Mouse (Mus musculus) hematopoietic stem cell, adult 5-6 weeks (primary cell): ENCODE data around the gene Kcnc3. TPM values are rescaled to one million over a fixed set of nuclear protein-coding genes. Genes with fewer than 3 reads are reported as not detected.

Experiments used
- ATAC-seq, 2 experiments: fragments of 125-278 bp in 1 of 2; replicated peaks in 1 of 2; 2 replicates each; pipeline ENCODE4 v1.8.0; 2016 to 2017; ENCODE audit warnings: inconsistent platforms in 2 of 2, mild to moderate bottlenecking in 2 of 2, moderate number of reproducible peaks in 2 of 2, low read depth in 1 of 2, moderate TSS enrichment in 1 of 2; ENCODE audit not compliant: low FRiP score in 2 of 2, poor library complexity in 2 of 2, severe bottlenecking in 2 of 2, insufficient read depth in 1 of 2, low TSS enrichment in 1 of 2
- total RNA-seq: library from RNA; stranded (forward); fragments of 172-1452, 232-1000 nt; gene quantifications from 2 replicates; pipeline ENCODE4 v1.2.3, GENCODE M21; 2017

Gene Kcnc3
- total RNA-seq, 1 experiment from 2014 or later, result not detected

DNA sequence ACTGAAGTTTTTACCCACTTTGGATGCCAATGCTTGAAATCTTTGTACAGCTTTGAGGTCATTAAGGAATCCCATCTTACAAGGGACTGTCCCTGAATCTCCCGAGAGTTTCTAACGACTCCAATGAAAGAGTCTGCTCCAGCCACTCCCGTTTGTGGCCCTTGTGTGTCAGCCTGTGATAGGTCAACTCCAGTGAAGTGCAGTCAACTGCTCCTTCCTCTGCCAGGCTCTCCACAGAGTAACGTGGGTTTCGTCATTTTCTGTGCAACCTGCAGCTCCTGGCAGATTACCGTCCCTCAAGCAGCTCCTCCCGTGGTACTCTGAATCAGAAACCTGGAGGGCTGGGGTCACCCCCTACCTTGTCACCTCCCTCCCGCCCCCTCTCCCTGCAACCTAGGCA, 27.2 kb upstream of the Kcnc3 start:
- no peak for ATAC-seq

DNA sequence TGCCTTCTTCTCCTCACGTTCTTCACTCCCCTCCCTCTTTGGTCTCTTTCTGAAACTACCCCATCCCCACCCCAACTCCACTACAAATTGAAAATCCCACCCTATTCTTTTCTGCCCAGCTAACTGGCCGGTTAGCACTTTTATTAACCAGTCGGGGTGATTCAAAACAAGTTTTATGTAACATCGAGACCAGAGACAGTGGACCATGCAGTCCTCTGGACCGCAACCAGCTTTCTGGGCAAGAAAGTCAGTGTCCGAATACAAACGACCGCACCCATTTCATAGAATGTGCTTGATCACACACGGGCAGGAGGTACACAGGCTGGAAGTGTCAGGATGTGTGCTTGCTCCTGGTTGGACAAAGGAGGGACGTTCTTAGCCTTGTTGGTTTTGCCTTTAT, 26.0 kb upstream of the Kcnc3 start:
- ATAC-seq, result no peak

DNA sequence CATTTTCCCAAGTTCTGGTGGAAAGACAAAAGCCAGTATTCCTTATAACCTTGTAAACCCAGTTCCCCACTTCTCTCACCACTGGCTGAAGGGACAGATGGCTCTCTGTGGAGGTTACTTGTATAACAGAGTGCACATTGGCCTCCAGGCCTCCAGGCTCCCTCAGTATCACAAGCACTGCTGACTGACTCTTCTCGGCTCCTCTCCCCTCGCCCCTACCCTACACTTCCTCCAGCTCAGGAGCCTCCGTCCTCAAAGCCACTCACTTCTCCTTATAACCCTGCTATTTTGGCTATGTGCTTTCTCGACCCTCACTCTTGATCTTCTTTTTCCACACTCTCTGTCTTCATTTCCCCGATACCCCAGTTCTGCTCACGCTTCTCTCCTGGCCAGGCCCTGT, 25.1 kb upstream of the Kcnc3 start:
- ATAC-seq, result peak in 1 of 2 experiments; percentile 47; a peak in 1 of 4 replicates

DNA sequence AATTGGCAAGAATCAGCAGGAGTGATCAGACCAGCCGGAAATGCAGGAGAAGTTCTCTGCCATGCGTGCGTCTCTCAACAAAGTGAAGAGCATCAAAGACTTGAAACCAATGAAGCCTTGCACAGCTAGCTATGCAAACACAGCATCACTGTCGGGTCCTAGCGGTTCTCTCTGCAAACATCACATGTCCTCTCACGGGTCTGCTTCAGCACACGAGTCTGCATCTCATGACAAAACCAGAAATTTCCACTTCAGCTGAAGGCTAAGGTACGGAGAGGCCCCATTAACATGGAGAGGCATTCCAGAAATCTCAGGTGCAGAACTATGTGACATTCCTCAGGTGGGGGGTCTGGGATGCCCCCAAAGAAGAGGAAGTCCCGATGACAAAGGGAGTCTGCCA, 21.7 kb upstream of the Kcnc3 start:
- no peak for ATAC-seq

DNA sequence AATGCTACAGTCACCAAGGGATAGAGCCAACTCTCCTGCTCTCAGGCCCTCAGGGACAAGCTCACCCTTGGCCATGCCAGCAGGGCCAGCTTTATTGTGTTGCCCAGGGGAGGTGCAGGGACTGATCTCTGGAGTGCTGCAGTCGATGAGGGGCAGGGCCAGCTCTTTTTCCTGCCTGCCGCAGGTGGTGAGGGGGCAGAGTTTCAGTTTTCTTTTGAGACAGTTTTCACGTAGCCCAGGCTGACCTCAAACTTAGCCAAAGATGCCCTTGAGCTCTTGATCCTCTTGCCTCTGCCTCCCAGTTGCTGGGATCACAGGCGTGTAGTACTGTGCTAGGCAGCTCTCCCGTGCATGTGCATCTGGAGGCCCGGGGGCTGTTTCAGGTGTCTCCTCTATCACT, 19.5 kb upstream of the Kcnc3 start:
- no peak for ATAC-seq

DNA sequence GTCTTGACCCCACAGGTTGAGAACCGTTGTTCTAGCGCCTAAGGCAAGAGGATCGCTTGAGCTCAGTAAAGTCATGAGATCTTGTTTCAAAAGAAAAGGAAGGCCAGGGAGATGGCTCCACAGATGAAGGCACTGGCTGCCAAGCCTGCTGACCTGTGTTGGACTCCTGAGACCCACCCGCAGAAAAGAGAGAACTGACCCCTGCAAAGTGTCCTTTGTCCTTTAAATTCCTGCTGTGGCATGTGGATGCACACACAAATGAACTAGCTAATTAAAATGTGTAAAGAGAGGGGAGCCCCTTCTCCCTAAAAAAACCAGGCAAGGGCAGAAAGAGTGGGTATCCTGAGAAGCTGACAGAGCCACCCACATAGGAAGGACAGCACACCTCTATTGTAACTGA, 18.7 kb upstream of the Kcnc3 start:
- no peak for ATAC-seq

DNA sequence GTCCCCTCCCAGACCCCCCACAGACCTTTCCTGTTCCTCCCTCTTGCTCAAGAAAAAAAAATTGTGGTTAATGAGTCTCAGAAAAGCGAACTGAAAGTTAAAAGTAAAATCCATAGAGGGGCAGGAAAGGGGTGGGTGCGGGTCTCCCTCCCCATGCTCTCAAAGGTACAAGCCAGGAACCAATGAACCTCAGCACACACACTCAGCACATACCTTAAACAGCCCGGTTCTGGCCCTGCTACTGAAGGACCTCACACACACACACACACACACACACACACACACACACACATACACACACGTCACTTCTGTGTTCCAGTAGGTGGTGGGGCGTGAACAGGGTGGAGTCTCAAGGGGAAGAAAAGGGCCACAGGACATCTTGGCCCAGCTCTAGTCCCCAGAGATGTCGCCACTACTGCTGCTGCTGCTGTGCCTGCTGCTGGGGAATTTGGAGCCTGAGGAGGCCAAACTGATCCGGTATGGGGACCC, 18.2 kb upstream of the Kcnc3 start, which contains the start of gene Napsa:
Gene Napsa, plus strand, starts transcription at position 168 of the 489 bp plus-strand sequence.
- peak; percentile 89 to 91 for ATAC-seq

DNA sequence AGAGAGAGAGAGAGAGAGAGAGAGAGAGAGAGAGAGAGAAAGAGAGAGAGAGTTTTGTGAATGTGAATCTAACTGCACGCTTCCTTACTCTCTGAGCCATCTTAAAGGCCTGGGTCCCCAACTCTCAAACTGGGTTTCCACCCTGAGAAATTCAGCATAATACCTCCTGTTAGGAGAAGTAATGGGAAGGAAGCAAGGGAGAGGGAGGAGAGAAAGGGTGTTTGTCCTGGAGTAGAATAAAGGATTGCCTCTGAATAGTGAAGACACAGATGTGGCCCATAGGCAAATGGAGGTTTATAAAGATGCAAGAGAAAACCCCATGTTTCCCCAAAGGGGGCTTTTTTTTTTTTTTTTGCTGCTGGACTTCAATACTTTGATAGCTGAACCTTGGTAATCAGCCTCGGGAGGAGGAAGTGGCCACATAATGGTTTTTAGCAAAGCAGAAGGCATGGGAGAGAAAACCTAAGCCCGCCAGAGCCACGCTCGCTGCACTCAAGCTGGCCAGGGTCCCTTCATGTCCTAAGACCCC, 17.4 kb upstream of the Kcnc3 start:
- ATAC-seq, result no peak

DNA sequence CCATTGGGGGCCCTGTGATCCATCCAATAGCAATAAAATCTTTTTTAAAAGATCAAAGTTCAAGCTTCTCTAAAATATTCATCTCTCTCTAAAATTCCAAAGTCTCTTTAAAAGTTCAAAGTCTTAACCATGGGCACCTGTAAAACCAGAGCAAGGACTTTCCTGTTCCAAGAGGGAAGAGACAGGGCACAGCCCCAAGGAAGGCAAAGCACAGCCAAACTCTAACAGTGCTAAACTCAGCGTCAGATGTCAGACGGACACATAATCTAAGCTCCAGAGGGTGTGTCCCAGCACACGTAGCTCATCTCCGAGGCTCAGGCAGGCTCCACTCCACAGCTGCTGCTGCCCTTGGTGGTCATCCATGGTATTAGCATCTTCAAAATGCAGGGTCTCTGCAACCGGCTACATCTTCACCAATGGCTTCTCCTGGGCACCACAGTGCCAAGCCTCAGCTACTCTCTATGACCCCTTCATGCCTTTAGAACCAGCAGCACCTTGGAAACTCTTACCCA, 14.1 kb upstream of the Kcnc3 start:
- no peak for ATAC-seq

DNA sequence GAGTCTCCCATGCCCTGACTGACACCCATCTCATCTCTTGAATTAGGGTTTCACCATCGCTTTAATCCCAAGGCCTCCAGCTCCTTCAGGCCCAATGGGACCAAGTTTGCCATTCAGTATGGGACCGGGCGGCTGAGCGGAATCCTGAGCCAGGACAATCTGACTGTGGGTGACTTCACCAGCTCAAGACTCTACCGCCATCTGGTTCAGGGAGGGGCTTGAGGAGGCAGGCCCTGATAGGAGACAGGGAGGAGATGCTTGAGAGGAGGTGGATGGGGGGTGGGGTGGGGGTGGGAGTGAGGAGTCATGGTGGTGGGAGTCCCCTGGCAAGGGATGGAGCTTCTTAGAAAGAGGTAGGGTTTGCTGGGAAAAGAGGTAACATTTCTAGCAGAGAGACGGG, 8.8 kb upstream of the Kcnc3 start:
- no peak for ATAC-seq

DNA sequence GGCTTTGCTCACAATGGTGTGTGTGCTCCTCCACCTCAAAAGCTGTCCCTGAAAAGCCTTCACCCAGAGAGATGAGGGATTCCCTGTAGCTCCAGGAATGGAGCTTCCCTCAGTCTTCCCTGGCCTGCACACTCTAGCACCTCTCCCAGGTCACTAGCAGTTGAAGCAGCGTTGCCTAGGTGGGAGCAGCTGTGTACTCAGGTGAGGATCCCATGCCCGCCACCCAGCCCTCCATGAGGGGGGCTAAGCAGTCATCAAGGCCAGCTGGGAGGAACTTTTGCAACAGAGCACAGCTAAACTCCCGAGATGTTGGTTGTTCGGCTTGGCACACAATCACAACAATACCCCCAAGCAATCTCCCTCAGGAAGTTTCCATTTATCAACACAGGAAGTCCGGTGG, 7.8 kb upstream of the Kcnc3 start:
- no peak for ATAC-seq

DNA sequence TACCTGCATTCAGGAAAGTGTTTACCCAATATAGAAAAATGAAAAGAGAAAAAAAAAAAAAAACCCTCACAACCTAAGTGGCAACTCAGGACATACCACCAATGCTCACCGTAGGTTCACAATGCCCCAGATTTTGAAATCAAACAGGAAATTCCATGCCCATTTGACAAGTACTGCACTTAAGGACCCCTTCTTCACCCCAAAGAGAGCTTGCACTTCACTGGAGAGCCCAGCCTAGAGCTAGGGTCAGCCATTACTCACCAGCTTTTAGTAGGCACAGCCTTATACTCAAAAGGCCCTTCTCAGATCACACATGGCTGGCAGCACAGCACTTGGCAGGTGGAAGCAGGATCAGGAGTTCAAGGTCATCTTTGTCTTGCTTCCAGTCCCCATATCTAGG, 7.3 kb upstream of the Kcnc3 start:
- ATAC-seq, result no peak

DNA sequence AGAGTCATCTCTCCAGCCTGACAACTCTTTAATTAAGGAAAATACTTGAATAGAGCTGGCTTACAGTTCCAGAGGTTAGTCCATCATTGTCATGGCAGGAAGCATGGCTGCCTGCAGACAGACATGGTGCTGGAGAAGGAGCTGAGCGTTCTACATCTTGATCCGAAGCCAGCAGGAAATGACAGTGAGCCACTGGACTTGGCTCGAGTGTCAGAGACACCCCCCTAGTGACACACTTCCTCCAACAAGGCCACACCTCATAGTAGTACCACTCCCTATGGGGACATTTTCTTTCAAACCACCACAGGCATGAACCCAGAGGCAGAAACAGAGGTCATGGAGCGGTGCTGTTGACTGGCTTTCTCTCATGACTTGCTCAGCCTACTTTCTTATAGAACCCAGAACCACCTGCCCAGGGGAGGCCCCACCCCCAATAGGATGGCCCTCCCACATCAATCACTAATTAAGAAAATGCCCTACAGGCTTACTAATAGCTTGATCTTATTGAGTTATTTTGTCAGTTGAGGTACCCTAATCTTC, 6.1 kb upstream of the Kcnc3 start:
- no peak for ATAC-seq

DNA sequence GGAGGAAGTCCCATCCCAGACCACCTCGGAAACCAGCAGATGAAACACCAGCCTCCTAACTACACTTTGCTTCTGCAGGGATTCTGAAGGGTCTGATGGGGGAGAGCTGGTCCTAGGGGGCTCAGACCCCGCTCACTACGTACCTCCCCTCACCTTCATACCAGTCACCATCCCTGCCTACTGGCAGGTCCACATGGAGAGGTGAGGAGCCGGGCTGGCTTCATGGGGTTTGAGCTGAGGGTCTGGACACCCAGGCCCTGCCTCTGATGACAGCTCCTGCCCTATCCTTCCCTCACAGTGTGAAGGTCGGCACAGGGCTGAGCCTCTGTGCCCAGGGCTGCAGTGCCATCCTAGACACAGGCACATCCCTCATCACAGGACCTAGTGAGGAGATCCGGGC, 5.5 kb upstream of the Kcnc3 start:
- no peak for ATAC-seq

DNA sequence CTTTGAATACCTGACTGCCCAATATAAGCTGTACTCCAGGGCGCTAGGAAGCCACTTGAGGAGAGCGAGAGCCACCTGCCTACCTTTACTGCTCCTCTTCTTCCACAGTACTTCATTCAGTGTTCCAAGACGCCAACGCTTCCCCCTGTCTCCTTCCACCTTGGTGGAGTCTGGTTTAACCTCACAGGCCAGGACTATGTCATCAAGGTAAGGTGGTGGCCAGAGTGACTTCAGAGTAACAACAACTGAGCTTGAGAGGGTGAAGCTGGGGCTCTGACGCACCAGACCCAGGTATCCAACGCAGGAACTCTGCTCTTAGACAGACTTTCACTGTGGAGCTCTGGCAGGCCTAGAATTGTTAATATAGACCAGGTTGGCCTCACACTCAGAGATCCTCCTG, 4.9 kb upstream of the Kcnc3 start:
- no peak for ATAC-seq

DNA sequence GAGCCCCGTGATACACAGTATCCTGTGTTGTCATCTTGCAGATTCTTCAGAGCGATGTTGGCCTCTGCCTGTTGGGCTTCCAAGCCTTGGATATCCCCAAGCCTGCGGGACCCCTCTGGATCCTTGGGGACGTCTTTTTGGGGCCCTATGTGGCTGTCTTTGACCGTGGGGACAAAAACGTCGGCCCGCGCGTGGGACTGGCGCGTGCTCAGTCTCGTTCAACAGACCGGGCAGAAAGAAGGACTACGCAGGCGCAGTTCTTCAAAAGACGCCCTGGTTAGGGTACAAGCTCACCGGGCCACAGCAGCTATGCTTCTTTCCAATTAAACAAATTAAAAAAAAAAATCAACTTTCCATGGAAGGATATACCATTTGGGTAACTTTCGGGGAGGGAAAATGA, 3.9 kb upstream of the Kcnc3 start:
- no peak for ATAC-seq

DNA sequence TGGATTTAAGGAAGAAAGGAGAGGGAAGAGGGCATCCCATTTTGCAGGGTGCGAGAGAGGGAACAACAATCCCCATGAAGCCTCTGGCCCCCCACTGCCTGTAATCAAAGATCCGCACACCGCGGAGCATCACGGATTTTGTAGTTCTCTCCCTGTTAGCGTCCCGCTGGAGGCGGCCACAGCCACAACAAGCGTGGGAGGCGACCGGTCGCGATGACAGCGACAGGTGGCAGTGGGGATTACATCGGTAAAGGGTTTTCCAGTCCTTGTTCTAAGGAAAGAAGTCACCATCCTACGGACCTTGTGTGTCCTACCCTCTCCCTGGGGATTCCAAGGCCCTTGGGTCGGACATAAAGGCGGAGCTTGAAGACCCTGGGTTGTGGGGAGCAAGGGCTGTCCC, 3.5 kb upstream of the Kcnc3 start:
- ATAC-seq, result no peak

DNA sequence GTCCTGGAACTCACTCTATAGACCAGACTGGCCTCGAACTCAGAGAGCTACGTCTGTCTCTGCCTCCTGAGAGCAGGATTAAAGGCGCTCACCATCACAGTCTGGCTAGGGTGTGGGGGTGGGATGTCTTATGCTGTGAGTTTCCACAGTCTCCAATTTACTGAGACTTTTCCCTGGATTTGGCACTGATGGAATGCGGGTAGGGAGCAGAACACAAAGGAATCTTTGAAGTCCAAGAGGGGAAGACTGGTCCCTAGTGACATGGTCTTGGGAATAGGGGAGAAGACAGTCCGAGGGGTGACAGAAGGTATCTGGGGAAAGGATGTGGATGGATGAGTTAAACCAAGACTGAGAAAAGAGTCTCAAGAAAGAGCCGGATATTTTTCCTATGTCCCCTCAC, 2.8 kb upstream of the Kcnc3 start:
- no peak for ATAC-seq

DNA sequence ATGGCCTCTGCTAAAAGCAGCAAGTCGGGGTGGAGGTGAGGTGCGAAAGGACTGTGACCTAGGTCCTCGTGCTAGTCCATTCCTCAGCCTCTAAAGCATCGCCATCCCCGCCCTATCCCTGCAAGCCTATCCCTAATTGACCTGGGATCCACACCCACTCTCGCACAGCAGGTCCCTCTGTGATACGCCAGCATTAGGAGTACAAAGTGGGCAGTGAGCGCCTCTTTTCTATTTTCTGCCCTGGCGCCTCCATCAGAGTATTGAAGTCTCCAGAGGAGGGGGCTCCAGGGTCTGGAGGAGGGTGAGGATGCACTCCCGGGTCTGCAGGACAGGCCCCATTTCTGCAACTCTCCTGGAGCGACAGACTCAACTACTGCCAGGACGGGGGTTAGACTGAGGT, 2.1 kb upstream of the Kcnc3 start:
- no peak for ATAC-seq
